Mouse (Mus musculus) midbrain, embryonic 12.5 days (tissue): Measurements from ENCODE around the gene Olfr464. TPM values are rescaled to one million over a fixed set of nuclear protein-coding genes. Genes with fewer than 3 reads are reported as not detected.
"Not testable (repeated sequence)": the region's sequence is repeated elsewhere in the genome, so short reads cannot be mapped to it uniquely, and the experiment has no call there.

Experiments
- ATAC-seq: fragments of 200-750 bp; cut with Nextera tagmentation; 2 replicates; pipeline ENCODE4 v1.8.0; 2017; ENCODE audit warnings: low read depth, moderate TSS enrichment, moderate library complexity; ENCODE audit not compliant: low FRiP score
- H3K27ac ChIP-seq: fragments of 300-500 bp; sonication (generic); replicated peaks from 2 replicates; pipeline ENCODE4 v1.5.1; 2016; ENCODE audit warnings: mild to moderate bottlenecking
- H3K27me3 ChIP-seq: fragments of 300-500 bp; sonication (generic); 2 replicates; pipeline ENCODE4 v1.6.1; 2016; ENCODE audit warnings: mild to moderate bottlenecking
- H3K36me3 ChIP-seq: fragments of 300-500 bp; sonication (generic); 2 replicates; pipeline ENCODE4 v1.6.1; 2016
- H3K4me1 ChIP-seq: fragments of 300-500 bp; sonication (generic); 2 replicates; pipeline ENCODE4 v1.6.1; 2016
- H3K4me2 ChIP-seq: fragments of 300-500 bp; sonication (generic); replicated peaks from 2 replicates; pipeline ENCODE4 v1.6.1; 2016; ENCODE audit warnings: mild to moderate bottlenecking, moderate library complexity
- H3K4me3 ChIP-seq: fragments of 300-500 bp; sonication (generic); 2 replicates; pipeline ENCODE4 v1.5.1; 2016; ENCODE audit warnings: mild to moderate bottlenecking
- H3K9ac ChIP-seq: fragments of 300-500 bp; sonication (generic); replicated peaks from 2 replicates; pipeline ENCODE4 v1.6.1; 2016; ENCODE audit warnings: mild to moderate bottlenecking, moderate library complexity
- H3K9me3 ChIP-seq: fragments of 300-500 bp; sonication (generic); 2 replicates; pipeline ENCODE4 v1.6.1; 2016; ENCODE audit warnings: mild to moderate bottlenecking
- WGBS: fragments of 180-500 bp; shearing (Covaris S2); methylation state at CpG from one replicate; pipeline ENCODE4 v1.1.7; 2016; 5-methylcytosine and 5-hydroxymethylcytosine counted together
- polyA plus RNA-seq: library from polyadenylated mRNA; unstranded; fragments of >200 nt; fragmentation: Nextera tagmentation; extraction: Ambion mirVana; gene quantifications from 2 replicates; pipeline ENCODE4 v1.2.1, GENCODE M21; 2016

Olfr464 gene
- polyA plus RNA-seq, 1 experiment from 2014 or later: not detected

DNA sequence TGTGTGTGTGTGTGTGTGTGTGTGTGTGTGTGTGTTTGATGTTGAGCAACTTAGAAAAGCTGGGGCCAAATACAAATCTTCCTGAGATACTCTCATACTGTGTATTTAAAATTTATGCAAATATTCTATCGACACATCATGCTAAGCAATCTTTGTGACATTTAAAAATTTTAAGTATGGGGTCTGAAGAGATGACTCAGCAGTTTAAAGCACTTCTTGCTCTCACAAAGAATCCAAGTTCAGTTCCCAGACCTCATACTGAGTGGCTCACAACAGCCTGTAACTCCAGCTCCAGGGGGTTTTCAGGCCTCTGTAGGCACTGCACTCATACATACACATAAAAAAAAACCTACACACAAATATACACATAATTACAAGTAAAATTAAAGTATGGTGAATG is 4.8 kb downstream of the Olfr464 start:
- 90% methylated on average over 1 of the region's 1 CpGs for WGBS
- Histone ChIP-seq H3K9me3 (no peaks in the 10 kb centered on the region), H3K27me3 (no peaks in the 10 kb centered on the region; the same call in 1 of the 2 replicates), H3K4me2 (no peak overlapping the region), H3K36me3 (no peaks in the 10 kb centered on the region), H3K4me3 (no peak overlapping the region), H3K27ac (no peak overlapping the region), H3K4me1 (no peaks in the 10 kb centered on the region), H3K9ac (no peak overlapping the region)
- no peak for ATAC-seq

DNA sequence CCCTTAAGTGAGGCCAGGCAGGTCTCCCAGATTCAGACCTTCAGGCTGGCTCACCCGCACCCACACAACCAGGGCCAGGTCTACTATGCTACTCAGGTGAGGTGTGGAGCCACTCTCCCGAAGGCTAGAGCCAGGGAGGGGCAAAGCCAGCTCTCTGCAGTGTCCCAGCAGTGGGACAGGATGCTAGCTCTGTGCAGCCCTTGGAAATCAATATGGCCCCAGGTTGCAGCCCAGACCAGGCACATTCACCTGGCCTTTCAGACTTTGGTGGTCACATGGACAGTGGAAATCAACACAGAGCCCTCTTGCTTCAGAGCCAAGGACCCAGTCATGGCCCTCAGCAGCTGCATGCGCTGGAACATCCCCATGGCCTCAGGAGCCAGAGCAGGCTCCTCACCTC is 16.4 kb downstream of the Olfr464 start:
- H3K27ac ChIP-seq: no peak overlapping the region
- H3K36me3 ChIP-seq: no peaks in the 10 kb centered on the region
- H3K9me3 ChIP-seq: no peaks in the 10 kb centered on the region
- no peak overlapping the region for H3K9ac ChIP-seq
- 0 out of 2 replicates have a peak, but pooled peaks cover 3% of the 10 kb centered on the region for H3K27me3 ChIP-seq
- 81% methylated on average over 3 of the region's 3 CpGs for WGBS
- no peak for ATAC-seq
- H3K4me3 ChIP-seq: no peak overlapping the region
- no peak overlapping the region for H3K4me2 ChIP-seq
- no peaks in the 10 kb centered on the region for H3K4me1 ChIP-seq

DNA sequence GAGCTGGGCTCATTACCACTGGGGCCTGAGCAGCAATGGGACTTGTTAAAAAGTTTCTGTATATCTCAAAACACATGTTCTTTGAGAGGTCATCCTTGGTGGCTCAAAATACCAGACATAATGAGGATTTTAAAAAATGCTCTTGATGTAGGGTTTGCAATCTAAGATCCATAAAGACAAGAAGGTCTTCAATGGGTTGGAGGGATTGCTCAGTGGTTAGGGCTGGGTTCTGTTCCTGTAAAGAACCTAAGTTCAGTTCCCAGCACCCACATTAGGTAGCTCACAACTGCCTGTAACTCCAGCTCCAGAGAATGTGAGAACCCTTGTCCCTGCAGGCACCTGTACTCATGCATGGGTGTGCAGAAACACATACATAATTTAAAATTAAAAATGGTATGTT is 23.5 kb downstream of the Olfr464 start, which contains the start of gene Olfr463:
TSS of gene Olfr463 (minus strand) at position 101 of the 400 bp plus-strand sequence.
- ATAC-seq: no peak
- Histone ChIP-seq H3K9ac (no peak within 1 kb of the TSS), H3K4me3 (no peak within 1 kb of the TSS), H3K4me1 (no peaks in the 10 kb centered on the region), H3K4me2 (no peak within 1 kb of the TSS), H3K36me3 (no peaks in the 10 kb centered on the region), H3K9me3 (no peaks in the 10 kb centered on the region), H3K27ac (no peak within 1 kb of the TSS), H3K27me3 (peaks cover 18% of the 10 kb centered on the region)

DNA sequence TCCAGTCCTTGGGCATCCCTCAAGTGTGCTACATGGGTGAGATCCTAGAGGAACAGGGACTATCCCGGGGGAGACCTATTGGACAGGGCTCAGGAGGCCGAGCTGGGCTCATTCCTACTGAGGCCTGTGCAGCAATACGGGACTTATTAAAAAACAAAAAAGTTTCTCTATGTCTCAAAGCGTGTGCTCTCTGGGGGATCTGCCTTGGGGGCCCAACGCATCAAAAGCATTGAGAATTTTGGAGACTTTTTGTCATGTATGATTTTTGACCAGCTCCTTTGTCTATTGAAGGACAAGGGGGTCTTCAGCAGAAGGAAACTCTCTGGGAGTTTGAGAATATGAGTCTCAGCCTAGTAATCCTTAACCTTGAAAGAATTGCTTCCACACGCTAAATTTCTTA is 28.6 kb downstream of the Olfr464 start, which contains the start of gene Olfr462:
TSS of gene Olfr462 (minus strand) at position 101 of the 400 bp plus-strand sequence.
- ATAC-seq: no peak
- Histone ChIP-seq H3K27ac (no peak within 1 kb of the TSS), H3K9ac (no peak within 1 kb of the TSS), H3K4me1 (no peaks in the 10 kb centered on the region), H3K4me3 (no peak within 1 kb of the TSS), H3K27me3 (0 out of 2 replicates have a peak, but pooled peaks cover 5% of the 10 kb centered on the region), H3K9me3 (no peaks in the 10 kb centered on the region), H3K4me2 (no peak within 1 kb of the TSS), H3K36me3 (no peaks in the 10 kb centered on the region)
- 93% methylated on average over 6 of the region's 6 CpGs for WGBS

DNA sequence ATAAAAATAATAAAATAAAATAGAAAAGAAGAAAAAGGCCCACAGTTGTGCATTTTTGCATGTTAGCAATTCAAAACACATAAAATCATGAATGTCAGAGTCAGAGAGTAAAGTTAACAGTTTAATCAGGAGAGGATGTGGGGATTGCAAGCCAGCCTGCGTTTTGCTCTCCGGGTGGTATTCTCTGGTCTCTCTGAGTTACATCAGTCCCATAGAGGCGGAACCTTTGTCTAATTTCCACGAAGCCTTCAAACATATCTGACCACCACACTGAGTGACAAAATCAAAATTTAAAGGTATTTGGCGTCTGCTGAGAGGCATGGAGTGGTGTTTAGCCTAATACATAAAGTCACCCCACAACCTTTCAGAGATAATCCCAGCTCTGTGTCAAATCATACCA is 35.9 kb downstream of the Olfr464 start:
- Histone ChIP-seq H3K9ac (no peak overlapping the region), H3K27me3 (no peaks in the 10 kb centered on the region), H3K4me1 (no peaks in the 10 kb centered on the region), H3K4me3 (no peak overlapping the region), H3K36me3 (no peaks in the 10 kb centered on the region), H3K4me2 (no peak overlapping the region), H3K9me3 (no peaks in the 10 kb centered on the region), H3K27ac (no peak overlapping the region)
- no peak for ATAC-seq
- 82% methylated on average over 5 of the region's 5 CpGs for WGBS

DNA sequence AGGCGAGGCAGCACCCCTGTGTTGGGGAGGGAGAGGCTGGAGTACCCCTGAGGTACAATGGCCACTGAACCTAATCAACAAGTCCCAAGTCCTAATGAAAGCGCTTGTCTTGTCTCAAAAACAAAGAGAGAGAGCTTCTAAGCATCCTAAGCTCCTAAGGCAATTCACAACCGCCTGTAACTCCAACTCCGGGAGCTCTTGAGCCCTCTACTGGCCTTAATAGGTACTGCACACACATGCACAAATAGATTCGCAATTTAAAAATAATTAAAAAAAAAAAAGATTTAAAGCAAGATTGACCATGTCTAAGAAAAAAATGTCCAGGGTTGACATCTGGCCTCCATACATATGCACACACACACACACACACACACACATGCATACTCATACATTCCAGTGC is 37.3 kb downstream of the Olfr464 start:
- no peak overlapping the region for H3K4me2 ChIP-seq
- no peak overlapping the region for H3K9ac ChIP-seq
- no peak for ATAC-seq
- no peak overlapping the region for H3K27ac ChIP-seq
- WGBS: 38% methylated on average over 5 of the region's 5 CpGs
- no peaks in the 10 kb centered on the region for H3K27me3 ChIP-seq
- no peaks in the 10 kb centered on the region for H3K4me1 ChIP-seq
- H3K4me3 ChIP-seq: no peak overlapping the region
- H3K36me3 ChIP-seq: no peaks in the 10 kb centered on the region
- no peaks in the 10 kb centered on the region for H3K9me3 ChIP-seq

DNA sequence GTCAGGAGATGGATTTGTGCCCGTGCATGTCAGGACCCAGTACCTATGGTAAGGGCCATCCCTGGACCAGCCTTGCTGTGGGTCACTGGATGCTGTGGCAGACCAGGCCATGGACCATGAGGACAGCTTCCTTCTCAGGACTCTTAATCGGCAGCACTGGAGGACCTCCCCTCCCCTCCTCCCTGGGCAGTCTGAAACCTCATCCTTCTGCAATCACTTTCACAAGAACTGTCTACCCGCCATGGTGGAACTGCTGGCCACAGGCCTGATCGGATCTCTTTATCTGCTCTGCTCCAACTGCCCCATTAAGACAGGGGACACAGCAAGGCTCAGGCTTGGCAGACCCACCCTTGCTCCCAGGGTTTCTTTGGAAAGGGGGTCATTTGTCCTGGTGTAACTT is 39.1 kb downstream of the Olfr464 start:
- Histone ChIP-seq H3K9ac (no peak overlapping the region), H3K27me3 (no peaks in the 10 kb centered on the region), H3K36me3 (no peaks in the 10 kb centered on the region), H3K4me3 (no peak overlapping the region), H3K9me3 (no peaks in the 10 kb centered on the region), H3K4me2 (no peak overlapping the region), H3K27ac (no peak overlapping the region), H3K4me1 (no peaks in the 10 kb centered on the region)
- WGBS: 78% methylated on average over 4 of the region's 4 CpGs
- ATAC-seq: no peak

DNA sequence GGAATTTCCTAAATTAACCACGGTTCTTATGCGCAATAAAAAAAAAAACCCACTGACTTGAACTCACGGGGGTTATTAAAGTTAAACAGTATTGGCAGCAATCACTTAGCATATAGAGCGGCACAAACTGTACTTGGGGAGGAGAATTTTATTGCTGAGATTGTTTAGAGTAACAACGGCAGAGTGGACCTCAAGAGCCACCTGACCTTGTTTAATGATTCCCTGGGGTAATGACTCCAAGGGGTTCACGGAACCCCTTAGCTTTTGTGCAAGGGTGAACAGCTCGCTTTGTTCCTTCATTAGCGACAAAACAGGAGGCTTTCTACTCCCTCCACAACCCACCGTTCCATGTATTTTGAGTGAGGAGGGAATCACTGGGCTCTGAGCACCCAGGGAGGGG is 40.9 kb downstream of the Olfr464 start:
- no peak for ATAC-seq
- H3K4me1 ChIP-seq: no peaks in the 10 kb centered on the region
- no peak overlapping the region for H3K4me3 ChIP-seq
- 81% methylated on average over 9 of the region's 9 CpGs for WGBS
- no peaks in the 10 kb centered on the region for H3K27me3 ChIP-seq
- H3K4me2 ChIP-seq: no peak overlapping the region
- H3K36me3 ChIP-seq: no peaks in the 10 kb centered on the region
- no peaks in the 10 kb centered on the region for H3K9me3 ChIP-seq
- no peak overlapping the region for H3K9ac ChIP-seq
- H3K27ac ChIP-seq: no peak overlapping the region

DNA sequence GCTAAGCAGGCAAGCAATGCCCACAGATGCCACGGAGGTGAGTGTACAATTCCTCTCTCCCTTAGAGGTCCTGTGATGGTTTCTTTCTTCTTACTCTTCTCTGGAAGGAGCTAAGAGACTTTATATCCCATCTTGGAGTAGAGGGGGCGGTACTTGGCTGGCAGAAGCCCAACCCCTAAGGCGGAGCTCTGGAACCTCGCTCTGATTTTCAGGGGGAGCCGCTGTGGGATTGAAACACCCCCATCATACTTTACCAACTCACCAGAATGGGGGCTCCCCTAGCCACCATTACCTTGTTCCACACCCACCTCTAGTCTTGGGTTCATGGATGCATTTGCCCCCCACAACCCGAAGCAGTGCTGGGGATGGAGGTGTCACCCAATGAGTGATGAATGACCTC is 45.3 kb downstream of the Olfr464 start, which contains the start of gene Epx:
TSS of gene Epx (minus strand) at position 101 of the 400 bp plus-strand sequence.
- Histone ChIP-seq H3K4me3 (no peak within 1 kb of the TSS), H3K27me3 (no peaks in the 10 kb centered on the region), H3K27ac (no peak within 1 kb of the TSS), H3K9me3 (no peaks in the 10 kb centered on the region), H3K9ac (no peak within 1 kb of the TSS), H3K4me2 (no peak within 1 kb of the TSS), H3K36me3 (no peaks in the 10 kb centered on the region), H3K4me1 (no peaks in the 10 kb centered on the region)
- WGBS: 87% methylated on average over 6 of the region's 6 CpGs
- no peak for ATAC-seq

DNA sequence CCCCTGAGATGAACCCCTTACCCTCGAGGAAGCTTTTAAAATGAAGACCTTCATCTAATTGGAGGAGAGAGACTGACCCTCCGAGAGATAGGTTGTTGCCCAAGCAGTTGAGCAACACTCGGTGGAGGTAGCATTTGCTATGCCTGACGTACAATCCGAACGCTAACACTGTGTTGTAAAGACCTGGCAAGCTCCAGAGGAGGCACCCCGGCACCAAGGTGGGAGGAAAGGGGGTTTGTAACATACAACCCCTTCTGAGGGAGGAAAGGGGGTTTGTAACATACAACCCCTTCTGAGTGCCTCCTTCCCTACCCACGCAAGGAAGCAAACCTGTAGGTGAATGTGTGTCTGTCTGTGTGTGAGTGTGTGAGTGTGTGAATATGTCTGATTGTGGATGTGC is 49.0 kb downstream of the Olfr464 start:
- Histone ChIP-seq H3K27ac (no peak overlapping the region), H3K9me3 (no peaks in the 10 kb centered on the region), H3K36me3 (no peaks in the 10 kb centered on the region), H3K4me3 (no peak overlapping the region), H3K4me2 (no peak overlapping the region), H3K27me3 (no peaks in the 10 kb centered on the region), H3K9ac (no peak overlapping the region), H3K4me1 (no peaks in the 10 kb centered on the region)
- no peak for ATAC-seq
- 52% methylated on average over 8 of the region's 8 CpGs for WGBS

DNA sequence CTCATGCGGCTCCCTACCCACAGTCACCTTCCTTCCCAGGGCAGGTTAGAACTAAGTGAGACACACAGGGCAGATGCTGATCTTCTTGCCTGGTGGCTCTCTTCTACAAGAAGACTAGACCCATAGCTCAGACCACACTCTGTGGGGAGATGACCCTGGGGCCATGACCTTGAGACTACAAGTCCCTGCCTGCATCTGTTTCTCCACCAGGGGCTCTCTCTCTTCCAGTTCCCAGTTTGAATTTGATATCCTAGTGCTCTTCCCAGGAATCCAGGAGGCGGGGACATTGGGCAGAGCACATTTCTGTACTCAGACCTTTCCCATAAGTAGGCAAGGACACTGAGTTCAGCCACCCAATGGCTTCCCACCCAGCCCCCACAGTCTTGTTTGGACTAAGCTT is 50.7 kb downstream of the Olfr464 start:
- ATAC-seq: no peak
- H3K36me3 ChIP-seq: no peaks in the 10 kb centered on the region
- H3K4me3 ChIP-seq: no peak overlapping the region
- H3K4me1 ChIP-seq: no peaks in the 10 kb centered on the region
- H3K9ac ChIP-seq: no peak overlapping the region
- H3K9me3 ChIP-seq: no peaks in the 10 kb centered on the region
- no peak overlapping the region for H3K4me2 ChIP-seq
- H3K27me3 ChIP-seq: no peaks in the 10 kb centered on the region
- H3K27ac ChIP-seq: no peak overlapping the region
- 60% methylated on average over 2 of the region's 2 CpGs for WGBS

DNA sequence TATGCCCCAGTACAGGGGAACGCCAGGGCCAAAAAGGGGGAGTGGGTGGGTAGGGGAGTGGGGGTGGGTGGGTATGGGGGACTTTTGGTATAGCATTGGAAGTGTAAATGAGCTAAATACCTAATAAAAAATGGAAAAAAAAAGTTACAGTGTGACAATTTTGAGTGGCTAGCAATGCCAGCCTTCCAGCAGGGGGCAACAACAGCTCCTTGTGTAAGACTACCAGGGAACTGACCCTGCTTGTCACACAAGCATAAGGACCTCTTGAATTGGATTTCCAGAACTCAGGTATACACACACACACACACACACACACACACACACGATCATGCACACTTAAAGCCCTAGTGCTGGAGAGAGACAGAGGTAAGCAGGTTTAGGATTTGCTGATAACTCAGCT is 53.9 kb downstream of the Olfr464 start:
- H3K9me3 ChIP-seq, H3K27me3 ChIP-seq, H3K9ac ChIP-seq, H3K4me1 ChIP-seq, H3K27ac ChIP-seq, H3K4me2 ChIP-seq, ATAC-seq, H3K4me3 ChIP-seq: not testable (repeated sequence)
- peaks cover 11% of the 10 kb centered on the region for H3K36me3 ChIP-seq
- 83% methylated on average over 1 of the region's 2 CpGs for WGBS
